Mouse (Mus musculus) thymus, adult 2 months (tissue): ENCODE measurements around the gene Csnk2a1. TPM values are rescaled to one million over a fixed set of nuclear protein-coding genes. Genes with fewer than 3 reads are reported as not detected.

Source experiments
- DNase-seq: peaks from one replicate; pipeline ENCODE4 v3.0.0; 2021
- H3K27ac ChIP-seq: fragments of 200-500 bp; 2 replicates; pipeline ENCODE4 v1.5.1; 2012; ENCODE audit warnings: low read length, control low read depth; ENCODE audit not compliant: control insufficient read depth, insufficient read depth
- H3K27me3 ChIP-seq: fragments of 200-500 bp; 2 replicates; pipeline ENCODE4 v1.6.1; 2012; ENCODE audit warnings: mild to moderate bottlenecking, low read length, moderate library complexity, mixed read lengths; ENCODE audit not compliant: control insufficient read depth, insufficient read depth
- H3K36me3 ChIP-seq: fragments of 200-500 bp; 2 replicates; pipeline ENCODE4 v1.6.1; 2012; ENCODE audit warnings: mild to moderate bottlenecking, low read length, moderate library complexity; ENCODE audit not compliant: control insufficient read depth, insufficient read depth
- H3K4me1 ChIP-seq: fragments of 200-500 bp; replicated peaks from 2 replicates; pipeline ENCODE4 v1.6.1; 2012; ENCODE audit warnings: low read length; ENCODE audit not compliant: control insufficient read depth, insufficient read depth
- H3K4me3 ChIP-seq: fragments of 200-500 bp; 2 replicates; pipeline ENCODE4 v1.5.1; 2012; ENCODE audit warnings: mild to moderate bottlenecking, low read length, control low read depth, moderate library complexity; ENCODE audit not compliant: control insufficient read depth, insufficient read depth
- CTCF ChIP-seq: fragments of 200-500 bp; IDR thresholded peaks from 2 replicates; pipeline ENCODE4 v1.5.1; 2012; ENCODE audit warnings: mild to moderate bottlenecking, control low read depth, low read length, moderate library complexity, borderline replicate concordance; ENCODE audit not compliant: control insufficient read depth, poor library complexity, insufficient read depth; ENCODE audit errors: extremely low read depth
- POLR2A ChIP-seq: fragments of 200-500 bp; IDR thresholded peaks from 2 replicates; pipeline ENCODE4 v1.6.1; 2012; ENCODE audit warnings: mild to moderate bottlenecking, low read length, control low read depth, moderate library complexity; ENCODE audit not compliant: control insufficient read depth, poor library complexity, insufficient read depth; ENCODE audit errors: extremely low read depth
- WGBS: fragments of 180-500 bp; shearing (Covaris S2); methylation state at CpG from one replicate; pipeline ENCODE4 v1.1.7; 2018; 5-methylcytosine and 5-hydroxymethylcytosine counted together
- polyA plus RNA-seq: library from polyadenylated mRNA; depleted of rRNA; stranded (reverse); fragments of >200 nt; gene quantifications from 2 replicates; pipeline ENCODE4 v1.2.3, GENCODE M21; 2012

Gene Csnk2a1
- polyA plus RNA-seq, 1 experiment = 36.1 TPM

GRCm38 (mm10) chr2:152227051-152227481 is 427 bp downstream of the Csnk2a1 start:
- no peaks in the 10 kb centered on the region for H3K27me3 ChIP-seq
- WGBS = under 1% methylated on average over 38 of the region's 38 CpGs
- no peak for TF ChIP-seq CTCF
- peak; percentile 72 for DNase-seq
- peaks cover 3% of the 10 kb centered on the region for H3K4me1 ChIP-seq
- H3K27ac ChIP-seq = peak overlapping the region; percentile 66
- peak overlapping the region; percentile 77 for H3K4me3 ChIP-seq
- H3K36me3 ChIP-seq = no peaks in the 10 kb centered on the region

GRCm38 (mm10) chr2:152230046-152230445 is 3.4 kb downstream of the Csnk2a1 start:
- TF ChIP-seq POLR2A (no peak), CTCF (no peak)
- Histone ChIP-seq H3K4me3 (no peak overlapping the region), H3K27ac (no peak overlapping the region), H3K36me3 (no peaks in the 10 kb centered on the region), H3K4me1 (peaks cover 3% of the 10 kb centered on the region), H3K27me3 (no peaks in the 10 kb centered on the region)
- no peak for DNase-seq

GRCm38 (mm10) chr2:152237926-152238325 is 11.3 kb downstream of the Csnk2a1 start:
- DNase-seq = no peak
- WGBS = 94% methylated on average over 1 of the region's 1 CpGs
- no peak overlapping the region for H3K27ac ChIP-seq
- no peaks in the 10 kb centered on the region for H3K4me1 ChIP-seq
- no peaks in the 10 kb centered on the region for H3K27me3 ChIP-seq
- peaks cover 15% of the 10 kb centered on the region; the same call in 1 of the 2 replicates for H3K36me3 ChIP-seq
- no peak for TF ChIP-seq POLR2A
- no peak for TF ChIP-seq CTCF
- H3K4me3 ChIP-seq = no peak overlapping the region

GRCm38 (mm10) chr2:152240580-152240979 is 13.9 kb downstream of the Csnk2a1 start:
- Histone ChIP-seq H3K4me1 (no peaks in the 10 kb centered on the region), H3K4me3 (no peak overlapping the region), H3K27me3 (no peaks in the 10 kb centered on the region), H3K27ac (no peak overlapping the region), H3K36me3 (peaks cover 15% of the 10 kb centered on the region; the same call in 1 of the 2 replicates)
- WGBS = 82% methylated on average over 2 of the region's 2 CpGs
- TF ChIP-seq CTCF (no peak), POLR2A (no peak)
- no peak for DNase-seq

- TF ChIP-seq POLR2A (no peak), CTCF (no peak)
- H3K27me3 ChIP-seq = no peaks in the 10 kb centered on the region
- WGBS = 98% methylated on average over 1 of the region's 1 CpGs
- H3K4me1 ChIP-seq = no peaks in the 10 kb centered on the region
- DNase-seq = no peak
- H3K36me3 ChIP-seq = peaks cover 14% of the 10 kb centered on the region
- no peak overlapping the region for H3K4me3 ChIP-seq
- H3K27ac ChIP-seq = no peak overlapping the region
Observed at GRCm38 (mm10) chr2:152247213-152247612, 20.6 kb downstream of the Csnk2a1 start.

- H3K36me3 ChIP-seq = peaks cover 40% of the 10 kb centered on the region
- H3K4me3 ChIP-seq = no peak overlapping the region
- no peaks in the 10 kb centered on the region for H3K27me3 ChIP-seq
- TF ChIP-seq CTCF (no peak), POLR2A (no peak)
- H3K27ac ChIP-seq = no peak overlapping the region
- no peak for DNase-seq
- WGBS = 95% methylated on average over 4 of the region's 4 CpGs
- H3K4me1 ChIP-seq = no peaks in the 10 kb centered on the region
Observed at GRCm38 (mm10) chr2:152250511-152250910, 23.9 kb downstream of the Csnk2a1 start.

GRCm38 (mm10) chr2:152259739-152260138 is 33.1 kb downstream of the Csnk2a1 start:
- no peak overlapping the region for H3K4me3 ChIP-seq
- 98% methylated on average over 1 of the region's 1 CpGs for WGBS
- H3K27me3 ChIP-seq = no peaks in the 10 kb centered on the region
- no peak for TF ChIP-seq POLR2A
- H3K36me3 ChIP-seq = peaks cover 72% of the 10 kb centered on the region
- DNase-seq = no peak
- H3K4me1 ChIP-seq = no peaks in the 10 kb centered on the region
- H3K27ac ChIP-seq = no peak overlapping the region
